Mouse (Mus musculus) layer of hippocampus, postnatal 10 days (tissue): ENCODE results near the gene Trpm8. TPM values are rescaled to one million over a fixed set of nuclear protein-coding genes. Genes with fewer than 3 reads are reported as not detected.

ENCODE experiments used
- DNase-seq, 2 experiments: peaks; one replicate each; pipeline ENCODE4 v3.0.0; 2021; ENCODE audit warnings: low spot score in 2 of 2
- total RNA-seq, 2 experiments: library from RNA; stranded (reverse); gene quantifications; 2 replicates each; pipeline ENCODE4 v1.2.3; 2021

Gene Trpm8
- total RNA-seq, 2 experiments from 2014 or later: 0.51 to 0.71 TPM

GRCm38 (mm10) chr1:88348496-88349005 is 71.1 kb downstream of the Trpm8 start:
- no peak for DNase-seq

GRCm38 (mm10) chr1:88350761-88351160 is 73.3 kb downstream of the Trpm8 start:
- no peak for DNase-seq

- DNase-seq: no peak
Observed at GRCm38 (mm10) chr1:88355025-88355424, 77.6 kb downstream of the Trpm8 start.

GRCm38 (mm10) chr1:88355681-88356080 is 78.2 kb downstream of the Trpm8 start:
- DNase-seq: no peak

- no peak for DNase-seq
Observed at GRCm38 (mm10) chr1:88356616-88357015, 79.2 kb downstream of the Trpm8 start.

GRCm38 (mm10) chr1:88357458-88358090 is 80.1 kb downstream of the Trpm8 start:
- peak; percentile 62 to 73 for DNase-seq

- no peak for DNase-seq
Observed at GRCm38 (mm10) chr1:88358102-88358654, 80.7 kb downstream of the Trpm8 start.

- DNase-seq: no peak
Observed at GRCm38 (mm10) chr1:88361085-88361484, 83.6 kb downstream of the Trpm8 start.

- no peak for DNase-seq
Observed at GRCm38 (mm10) chr1:88366881-88367644, 89.6 kb downstream of the Trpm8 start.

GRCm38 (mm10) chr1:88378446-88378845 is 101.0 kb downstream of the Trpm8 start:
- DNase-seq: no peak

GRCm38 (mm10) chr1:88391632-88392031 is 114.2 kb downstream of the Trpm8 start:
- no peak for DNase-seq

- DNase-seq: no peak
Observed at GRCm38 (mm10) chr1:88393321-88393720, 115.9 kb downstream of the Trpm8 start.

- no peak for DNase-seq
Observed at GRCm38 (mm10) chr1:88403378-88403777, 125.9 kb downstream of the Trpm8 start.

GRCm38 (mm10) chr1:88406078-88406806 is 128.8 kb downstream of the Trpm8 start:
- no peak for DNase-seq

- DNase-seq: no peak
Observed at GRCm38 (mm10) chr1:88406807-88407198, 129.3 kb downstream of the Trpm8 start, which contains the start of gene Spp2. Spp2 (plus strand) TSS chr1:88406961.

- DNase-seq: no peak
Observed at GRCm38 (mm10) chr1:88408340-88408739, 130.9 kb downstream of the Trpm8 start.

- DNase-seq: peak in 1 of 2 experiments; percentile 21
Observed at GRCm38 (mm10) chr1:88412013-88412412, 134.6 kb downstream of the Trpm8 start.

- no peak for DNase-seq
Observed at GRCm38 (mm10) chr1:88418943-88419342, 141.5 kb downstream of the Trpm8 start.

GRCm38 (mm10) chr1:88422045-88422444 is 144.6 kb downstream of the Trpm8 start:
- no peak for DNase-seq

- no peak for DNase-seq
Observed at GRCm38 (mm10) chr1:88422846-88423395, 145.5 kb downstream of the Trpm8 start.

GRCm38 (mm10) chr1:88424602-88425252 is 147.3 kb downstream of the Trpm8 start:
- DNase-seq: peak; percentile 91 to 93
